Mouse (Mus musculus) A20 (cell line): ENCODE measurements around the gene H2-Aa.

Experiments
- DNase-seq: peaks from one replicate; pipeline ENCODE4 v3.0.0-alpha.2; 2011; ENCODE audit warnings: low read depth, low spot score

The H2-Aa gene

DNA sequence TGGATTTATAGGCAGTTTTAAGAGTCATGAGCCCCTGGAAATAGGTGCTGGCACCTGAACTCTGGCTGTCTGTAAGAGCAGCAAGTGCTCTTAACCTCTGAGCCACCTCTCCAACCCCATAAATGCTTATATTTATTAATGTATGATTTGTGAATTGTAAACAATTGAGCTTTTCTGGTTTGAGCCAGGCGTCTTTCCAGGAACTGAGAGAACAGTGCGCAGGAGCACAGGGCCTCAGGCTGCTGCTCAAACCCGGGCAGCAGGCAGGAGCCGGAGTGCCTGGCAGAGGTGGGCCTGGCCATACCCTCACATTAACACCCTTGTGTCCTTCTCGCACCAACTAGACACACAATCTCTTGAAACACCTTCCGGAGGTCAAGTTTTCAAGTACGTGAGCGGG is 12.4 kb upstream of the H2-Aa start:
- peak; percentile 79 for DNase-seq

DNA sequence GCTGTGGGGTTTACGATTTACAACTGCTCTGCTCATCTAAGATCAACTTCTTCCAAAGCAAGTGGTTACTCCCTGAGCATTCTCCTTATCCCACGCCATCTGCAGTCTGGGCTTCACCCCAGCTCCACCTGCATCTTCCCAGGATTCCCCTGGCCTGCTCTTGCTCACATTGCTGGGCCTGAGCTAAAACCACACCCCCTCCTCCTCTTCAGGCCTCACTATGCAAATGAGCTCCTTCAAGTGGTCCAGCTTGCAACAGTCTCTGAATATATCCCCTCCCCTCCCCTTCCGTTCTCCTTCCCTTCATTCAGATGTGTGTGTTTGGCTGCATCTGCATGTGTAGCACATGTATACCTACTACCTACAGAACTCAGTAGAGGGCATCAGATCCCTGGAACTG is 11.7 kb upstream of the H2-Aa start:
- DNase-seq: peak; percentile 91

GRCm38 (mm10) chr17:34295891-34296794 is 8.5 kb upstream of the H2-Aa start:
- peak; percentile 96 for DNase-seq

DNA sequence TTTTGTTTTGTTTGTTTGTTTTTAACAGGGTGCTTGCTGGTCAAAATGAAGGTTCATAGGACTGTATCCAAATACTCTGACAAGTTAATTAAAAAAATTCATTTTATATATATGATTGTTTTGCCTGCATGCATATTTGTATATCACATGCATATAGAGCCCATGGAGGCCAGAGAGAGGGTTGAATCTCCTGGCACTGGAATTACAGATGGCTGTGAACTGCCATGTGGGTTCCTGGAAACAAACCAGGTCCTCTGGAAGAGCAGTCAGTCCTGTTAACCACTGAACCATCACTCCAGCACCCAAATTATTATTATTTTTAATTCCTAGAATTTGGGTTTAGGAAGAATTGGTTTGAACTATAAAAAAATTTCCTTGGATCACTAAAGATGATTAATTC is 7.7 kb upstream of the H2-Aa start:
- no peak for DNase-seq

- DNase-seq: peak; percentile 46
Observed at GRCm38 (mm10) chr17:34294249-34294648, 6.6 kb upstream of the H2-Aa start.

GRCm38 (mm10) chr17:34293533-34293932 is 5.9 kb upstream of the H2-Aa start:
- DNase-seq: peak; percentile 94

DNA sequence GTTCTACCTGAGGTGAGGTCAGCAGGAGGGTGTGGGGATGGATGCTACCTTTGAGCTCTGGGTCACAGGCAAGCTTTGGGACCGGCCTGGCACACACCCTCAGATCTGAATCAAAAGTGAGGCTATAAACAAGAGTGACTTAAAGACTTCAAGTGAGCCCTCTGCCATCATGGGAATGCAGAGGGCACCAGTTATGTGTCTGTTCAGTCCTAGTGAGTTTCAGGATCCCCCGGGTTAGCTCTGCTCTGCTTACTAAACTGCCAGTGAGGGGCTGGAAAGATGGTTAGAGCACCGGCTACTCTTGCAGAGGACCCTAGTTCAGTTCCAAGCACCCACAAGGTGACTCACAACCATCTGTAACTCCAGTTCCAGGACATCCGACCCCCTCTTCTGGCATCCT is 4.9 kb upstream of the H2-Aa start:
- DNase-seq: peak; percentile 52

DNA sequence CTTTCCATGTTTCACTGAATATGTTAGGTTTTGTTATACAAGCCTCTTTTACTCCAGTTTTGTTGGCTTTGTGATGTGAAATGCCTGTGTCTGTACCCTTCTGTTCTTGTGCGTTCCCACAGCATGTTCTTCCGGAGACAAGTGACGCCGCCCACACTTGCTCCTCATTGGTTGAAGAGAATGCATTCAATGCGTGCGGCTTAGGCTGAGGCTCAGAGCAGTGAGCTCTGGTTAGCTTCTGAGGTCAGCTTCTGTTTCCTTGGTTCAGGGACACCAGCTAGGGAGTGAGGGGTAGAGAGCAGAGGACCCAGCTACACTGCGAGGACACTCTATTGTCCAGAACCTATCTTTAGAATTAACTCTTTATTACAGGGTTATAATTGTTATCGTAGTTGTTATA is 4.0 kb upstream of the H2-Aa start:
- peak; percentile 94 for DNase-seq

DNA sequence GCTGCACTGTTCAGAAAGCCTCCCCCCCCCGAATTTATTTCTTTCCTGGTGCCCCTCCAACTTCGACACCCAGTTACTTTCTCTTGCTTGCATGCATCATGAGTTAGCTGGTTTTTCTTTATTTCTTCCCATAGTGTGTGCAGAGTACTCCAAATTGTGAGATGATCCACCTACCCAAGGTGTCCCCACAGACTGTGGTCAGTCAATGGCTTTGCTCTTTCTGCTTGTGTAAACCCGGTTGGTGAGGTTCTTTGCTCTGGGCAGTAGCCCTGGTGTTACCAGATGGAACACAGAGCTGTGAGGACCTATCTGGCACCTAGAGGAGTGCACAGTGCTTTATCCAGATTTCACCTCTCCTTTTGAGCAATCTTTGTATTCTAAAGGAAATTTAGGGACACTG is 508 bp upstream of the H2-Aa start:
- no peak for DNase-seq

DNA sequence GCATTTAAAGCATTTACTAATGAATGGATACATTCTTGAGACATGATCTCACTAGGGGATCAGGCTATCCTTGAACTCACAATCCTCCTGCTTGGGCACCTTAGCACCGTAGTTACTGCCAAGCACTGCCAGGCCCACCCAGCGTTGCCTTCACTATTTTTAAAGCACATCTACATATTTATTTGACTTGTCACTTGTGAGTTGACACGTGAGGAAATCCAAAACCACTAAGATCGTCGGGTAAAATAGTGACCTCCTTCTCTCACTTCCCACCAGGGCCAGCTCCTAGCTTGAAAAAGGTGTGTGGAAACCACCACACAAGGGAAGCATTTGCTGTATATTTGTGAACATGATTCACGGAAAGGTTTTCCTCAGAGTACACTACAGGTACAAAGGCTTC is 624 bp downstream of the H2-Aa start:
- peak; percentile 79 for DNase-seq

GRCm38 (mm10) chr17:34286501-34286900 is 1.1 kb downstream of the H2-Aa start:
- DNase-seq: no peak

GRCm38 (mm10) chr17:34285848-34286247 is 1.8 kb downstream of the H2-Aa start:
- DNase-seq: peak; percentile 62

DNA sequence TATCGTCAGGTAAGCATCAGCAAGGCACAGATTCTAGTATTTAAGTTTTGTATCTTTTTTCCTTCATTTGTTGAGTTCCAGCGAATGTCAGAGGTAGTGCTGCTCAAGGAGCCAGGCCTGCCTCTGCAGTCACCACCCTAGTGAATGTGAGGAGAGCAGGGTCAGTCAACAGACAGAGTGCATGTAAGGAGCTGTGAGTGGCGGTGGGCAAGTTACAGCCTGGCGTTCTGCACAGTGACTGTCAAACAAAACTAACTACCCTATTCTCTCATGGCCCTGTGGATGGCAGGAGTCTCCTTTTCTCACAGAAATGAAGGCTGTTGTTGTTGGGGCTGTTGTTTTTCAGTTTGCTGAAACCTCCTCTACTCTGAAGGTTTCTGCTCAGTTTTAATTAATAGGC is 2.3 kb downstream of the H2-Aa start:
- DNase-seq: no peak

- DNase-seq: no peak
Observed at GRCm38 (mm10) chr17:34281836-34282235, 5.8 kb downstream of the H2-Aa start.

GRCm38 (mm10) chr17:34280499-34281038 is 7.1 kb downstream of the H2-Aa start:
- no peak for DNase-seq

DNA sequence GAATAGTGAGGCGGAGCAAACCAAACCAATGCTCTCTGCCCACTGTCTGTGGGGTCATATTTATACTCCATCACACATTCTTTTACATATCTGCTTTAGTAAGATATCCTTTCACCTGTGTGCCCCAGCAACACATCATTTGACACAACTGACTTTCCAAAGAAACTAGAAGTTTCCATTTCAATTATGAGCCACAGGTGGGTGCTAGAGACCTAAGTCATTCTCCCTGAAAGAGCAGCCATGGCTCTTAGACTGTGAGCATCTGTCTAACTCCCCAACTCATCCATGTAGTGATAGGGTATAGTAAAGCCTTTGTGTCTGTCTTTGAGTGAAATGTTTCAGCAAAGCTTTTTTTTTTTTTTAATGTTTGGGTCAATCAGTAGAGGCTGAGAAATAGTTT is 15.5 kb downstream of the H2-Aa start:
- no peak for DNase-seq

- DNase-seq: no peak
Observed at GRCm38 (mm10) chr17:34270940-34271339, 16.7 kb downstream of the H2-Aa start.

DNA sequence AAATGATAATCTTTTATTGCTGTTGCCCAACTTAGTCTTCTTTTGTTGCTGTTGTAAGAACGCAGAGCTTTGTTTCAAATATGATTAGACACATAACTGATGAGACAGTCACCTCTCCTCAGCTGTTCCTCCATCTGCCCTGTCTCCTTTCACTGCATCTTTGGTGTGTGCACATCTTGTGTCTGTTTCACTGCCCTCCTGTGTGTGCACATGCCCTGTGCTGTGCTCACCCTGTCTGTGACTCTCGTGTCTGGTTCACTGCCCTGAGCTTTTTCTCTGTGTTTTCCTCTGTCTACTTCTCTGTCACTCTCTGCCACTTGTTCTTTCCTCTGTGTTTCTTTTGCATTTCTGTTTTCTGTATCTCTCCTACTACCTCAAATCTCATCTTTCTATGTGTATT is 17.4 kb downstream of the H2-Aa start:
- DNase-seq: no peak

DNA sequence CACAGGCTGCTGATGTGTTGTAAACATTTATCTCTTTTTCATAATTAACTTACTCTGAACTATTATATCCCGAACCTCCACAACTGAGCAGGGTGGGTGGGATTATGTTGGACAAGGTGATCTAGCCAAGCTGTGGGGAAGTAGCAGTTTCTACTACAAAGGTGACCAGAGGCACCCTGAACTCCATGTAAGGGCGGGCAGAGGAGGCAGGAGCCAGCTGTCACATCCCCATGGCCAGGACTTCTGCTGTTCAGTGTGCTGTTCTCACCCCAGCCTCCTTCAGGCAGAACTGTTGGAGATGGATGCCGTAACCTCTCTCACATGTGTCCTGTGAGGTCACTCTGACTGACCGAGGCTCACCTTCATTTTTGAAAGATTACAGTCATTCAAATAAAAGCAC is 17.8 kb downstream of the H2-Aa start:
- DNase-seq: no peak

GRCm38 (mm10) chr17:34268748-34269147 is 18.9 kb downstream of the H2-Aa start:
- DNase-seq: no peak

DNA sequence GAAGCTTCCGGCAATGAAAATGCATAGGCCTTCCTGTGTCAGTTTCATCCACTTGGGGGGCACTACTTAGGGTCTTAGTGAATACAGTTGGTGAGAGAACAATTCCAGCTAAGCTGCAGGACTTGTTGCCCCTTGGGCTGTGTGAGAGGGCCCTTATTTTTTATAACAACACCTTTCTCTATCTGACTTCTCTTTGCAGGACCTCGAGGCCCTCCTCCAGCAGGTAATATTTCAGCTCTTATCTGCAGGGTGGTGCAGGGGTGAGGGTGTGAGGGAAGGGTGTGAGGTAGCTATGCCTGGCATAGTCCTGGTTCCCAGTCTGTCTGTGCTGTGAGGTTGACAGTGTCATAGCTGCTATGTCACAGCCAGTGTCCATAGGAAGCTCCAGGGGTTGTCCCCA is 19.4 kb downstream of the H2-Aa start:
- DNase-seq: no peak

DNA sequence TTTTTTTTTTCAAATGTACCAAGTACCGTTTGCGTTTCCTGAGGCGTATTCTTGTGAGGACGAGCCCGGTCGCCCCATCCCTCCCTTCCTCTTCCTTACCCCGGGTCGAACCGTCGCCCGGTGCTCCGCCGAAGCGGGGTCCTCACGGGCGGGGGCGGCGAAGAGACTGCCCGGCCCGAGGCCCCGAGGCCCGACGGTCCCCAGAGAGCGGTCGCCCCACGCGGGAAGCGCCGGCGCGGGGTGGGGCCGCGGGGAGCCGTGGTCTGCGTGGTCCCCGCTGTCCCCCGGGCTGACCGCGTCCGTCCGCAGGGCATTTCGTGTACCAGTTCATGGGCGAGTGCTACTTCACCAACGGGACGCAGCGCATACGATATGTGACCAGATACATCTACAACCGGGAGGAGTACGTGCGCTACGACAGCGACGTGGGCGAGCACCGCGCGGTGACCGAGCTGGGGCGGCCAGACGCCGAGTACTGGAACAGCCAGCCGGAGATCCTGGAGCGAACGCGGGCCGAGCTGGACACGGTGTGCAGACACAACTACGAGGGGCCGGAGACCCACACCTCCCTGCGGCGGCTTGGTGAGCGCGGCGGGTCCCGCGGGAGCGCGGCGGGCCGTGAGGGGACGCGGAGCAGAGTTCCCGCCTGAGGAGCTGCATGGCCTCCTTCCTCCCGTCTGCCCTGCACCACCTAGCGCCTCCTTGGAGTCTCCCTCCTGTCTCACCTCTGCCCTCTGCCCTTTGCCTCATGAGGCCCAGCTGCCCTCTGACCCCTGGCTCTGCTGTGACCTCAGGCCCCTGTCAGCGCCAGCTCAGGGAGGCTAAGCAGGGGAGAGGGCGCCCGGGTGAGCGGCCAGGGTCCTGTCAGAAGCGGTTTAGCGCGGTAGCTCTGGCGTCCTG is 22.9 kb downstream of the H2-Aa start:
- DNase-seq: peak; percentile 61
